Comparison of ENCODE assay signal across 10 mouse cellular contexts in genomic region chr12:117560450-117560849, GRCm38 (mm10). TPM values are rescaled to one million over a fixed set of nuclear protein-coding genes. Genes with fewer than 3 reads are reported as not detected.
DNase-seq lines count a peak whose midpoint lies in the region; ATAC-seq lines count a peak whose summit lies in the region.
"Had no signal": no experiment of that assay in that cellular context is flagged by ENCODE, and none has a peak within 500 bp of the region (broad histone marks: within the 10 kb centered on the region; RNA-seq: fewer than 3 reads in every experiment).

No protein-coding gene starts in this region.

- no peak overlapping the region for H3K4me2 ChIP-seq in forebrain, embryonic 11.5 days (ENCODE audit: low read depth, low read length, severe bottlenecking)
- H3K4me2 ChIP-seq: heart, embryonic 13.5 days had no signal

- no peak overlapping the region for H3K27ac ChIP-seq in forebrain, embryonic 11.5 days (ENCODE audit: low read depth, low read length)
- H3K27ac ChIP-seq: heart, embryonic 13.5 days had no signal

- intact Hi-C loops in gastrocnemius, postnatal 14 days (cut with DNase I; ENCODE audit: low total_unique reads): no loop called here

- no peaks in the 10 kb centered on the region for H3K36me3 ChIP-seq in forebrain, embryonic 11.5 days (ENCODE audit: control insufficient read depth, insufficient read depth, low read length)
- H3K36me3 ChIP-seq: heart, embryonic 13.5 days had no signal

- no peaks in the 10 kb centered on the region for H3K9me3 ChIP-seq in forebrain, embryonic 11.5 days (ENCODE audit: control insufficient read depth, low read length)
- H3K9me3 ChIP-seq: heart, embryonic 13.5 days had no signal

- peak; percentile 96 for ATAC-seq in megakaryocyte progenitor cell, adult 5-6 weeks (replicated peaks; ENCODE audit: poor library complexity)
- no peak for ATAC-seq in forebrain, embryonic 11.5 days (replicated peaks; ENCODE audit: low FRiP score)

- H3K4me1 ChIP-seq in forebrain, embryonic 11.5 days (replicated peaks; ENCODE audit: control insufficient read depth, insufficient read depth, low read length): no peaks in the 10 kb centered on the region

- WGBS in forebrain, embryonic 11.5 days: 88% methylated on average over 11 of the region's 11 CpGs

- H3K4me3 ChIP-seq in forebrain, embryonic 11.5 days (ENCODE audit: low read depth, low read length): no peak overlapping the region
- H3K4me3 ChIP-seq: heart, embryonic 13.5 days had no signal

- DNase-seq in gastrocnemius, postnatal 14 days: peak; percentile 6
- no peak for DNase-seq in gastrocnemius, postnatal 10 days
- peak; percentile 29 to 38 for DNase-seq in frontal cortex, postnatal 10 days (ENCODE audit: low spot score in 2 of 2)
- DNase-seq in kidney, postnatal 4 days: peak; percentile 4 to 17
- DNase-seq in cerebellum, adult 11 months: no peak
- no peak for DNase-seq in right cerebral cortex, postnatal 25 days
- no peak for DNase-seq in forebrain, embryonic 11.5 days (ENCODE audit: low spot score)
- DNase-seq: thymus, adult 18-20 months had no signal

- H3K27me3 ChIP-seq in forebrain, embryonic 11.5 days (ENCODE audit: control insufficient read depth, insufficient read depth, low read length): no peaks in the 10 kb centered on the region
- H3K27me3 ChIP-seq: heart, embryonic 13.5 days had no signal

- H3K9ac ChIP-seq in forebrain, embryonic 11.5 days (ENCODE audit: low read length): no peak overlapping the region
- H3K9ac ChIP-seq: heart, embryonic 13.5 days had no signal

RNA-seq across cellular contexts. Expression of gene Rapgef5, which starts 44.2 kb away (rescaled TPM):
- 10 to 100 TPM in 1 of 2 experiments, 1 to 10 TPM in 1; 8.6 to 13.6 TPM for total RNA-seq in gastrocnemius, postnatal 14 days (2021)
- 10 to 100 TPM; 11.9 to 13.1 TPM for total RNA-seq in gastrocnemius, postnatal 10 days (2021)
- 3.0 and 4.9 TPM in 2 replicates for total RNA-seq in megakaryocyte progenitor cell, adult 5-6 weeks (2015)
- total RNA-seq in megakaryocyte progenitor cell, adult 5-6 weeks (2017): 3.6 and 5.9 TPM in 2 replicates
- 7.9 and 8.3 TPM in 2 replicates for polyA plus RNA-seq in forebrain, embryonic 11.5 days (2014; fragmentation: Nextera tagmentation; extraction: Ambion mirVana)

Comparison
In these comparisons a context has a peak if more than half of its experiments do, and no peak if none do; other contexts are left out.
1. DNase-seq: peak in gastrocnemius, postnatal 14 days (single experiment), frontal cortex, postnatal 10 days (2 of 2) and kidney, postnatal 4 days (2 of 2); none in gastrocnemius, postnatal 10 days (single experiment), cerebellum, adult 11 months (single experiment), right cerebral cortex, postnatal 25 days (single experiment) and forebrain, embryonic 11.5 days (single experiment).